Mouse (Mus musculus) midbrain, embryonic 14.5 days (tissue): ENCODE results near the gene Pitpnc1. TPM values are rescaled to one million over a fixed set of nuclear protein-coding genes. Genes with fewer than 3 reads are reported as not detected.

Experiments
- ATAC-seq: fragments of 200-750 bp; cut with Nextera tagmentation; 2 replicates; pipeline ENCODE4 v1.8.0; 2017; ENCODE audit warnings: moderate number of reproducible peaks, moderate library complexity; ENCODE audit not compliant: low FRiP score, low TSS enrichment
- DNase-seq: peaks from one replicate; pipeline ENCODE4 v3.0.0-alpha.2; 2015
- H3K27ac ChIP-seq: fragments of 300-500 bp; sonication (generic); replicated peaks from 2 replicates; pipeline ENCODE4 v1.5.1; 2014; ENCODE audit warnings: mild to moderate bottlenecking, low read depth, low read length, moderate library complexity
- H3K27me3 ChIP-seq: fragments of 300-500 bp; sonication (generic); 2 replicates; pipeline ENCODE4 v1.6.1; 2014; ENCODE audit warnings: low read length, control low read depth, mixed read lengths; ENCODE audit not compliant: control insufficient read depth, insufficient read depth
- H3K36me3 ChIP-seq: fragments of 300-500 bp; sonication (generic); 2 replicates; pipeline ENCODE4 v1.6.1; 2014; ENCODE audit warnings: low read length, control low read depth; ENCODE audit not compliant: control insufficient read depth, insufficient read depth
- H3K4me1 ChIP-seq: fragments of 300-500 bp; sonication (generic); 2 replicates; pipeline ENCODE4 v1.6.1; 2014; ENCODE audit warnings: mild to moderate bottlenecking, antibody characterized with exemption, low read length, control low read depth; ENCODE audit not compliant: control insufficient read depth, insufficient read depth
- H3K4me2 ChIP-seq: fragments of 300-500 bp; sonication (generic); 2 replicates; pipeline ENCODE4 v1.6.1; 2014; ENCODE audit warnings: mild to moderate bottlenecking, low read length, moderate library complexity
- H3K4me3 ChIP-seq: fragments of 300-500 bp; sonication (generic); replicated peaks from 2 replicates; pipeline ENCODE4 v1.5.1; 2014; ENCODE audit warnings: low read depth, low read length
- H3K9ac ChIP-seq: fragments of 300-500 bp; sonication (generic); replicated peaks from 2 replicates; pipeline ENCODE4 v1.6.1; 2014; ENCODE audit warnings: mild to moderate bottlenecking, low read length, moderate library complexity
- H3K9me3 ChIP-seq: fragments of 300-500 bp; sonication (generic); 2 replicates; pipeline ENCODE4 v1.6.1; 2016; ENCODE audit warnings: low read length, control low read depth, mixed read lengths; ENCODE audit not compliant: control insufficient read depth
- WGBS: fragments of 180-500 bp; shearing (Covaris S2); extraction: QIAGEN DNeasy Blood & Tissue Kit; methylation state at CpG from one replicate; pipeline ENCODE4 v1.1.7; 2014; 5-methylcytosine and 5-hydroxymethylcytosine counted together
- polyA plus RNA-seq: library from polyadenylated mRNA; unstranded; fragments of >200 nt; fragmentation: Nextera tagmentation; extraction: Ambion mirVana; gene quantifications from 2 replicates; pipeline ENCODE4 v1.2.1, GENCODE M21; 2014

The Pitpnc1 gene
- polyA plus RNA-seq, 1 experiment from 2014 or later = 42.1 TPM

- Histone ChIP-seq H3K4me2 (no peak overlapping the region), H3K27me3 (no peaks in the 10 kb centered on the region), H3K9me3 (no peaks in the 10 kb centered on the region), H3K9ac (no peak overlapping the region), H3K4me3 (no peak overlapping the region), H3K36me3 (no peaks in the 10 kb centered on the region), H3K4me1 (no peaks in the 10 kb centered on the region), H3K27ac (no peak overlapping the region)
- WGBS = 32% methylated on average over 6 of the region's 6 CpGs
- ATAC-seq (no peak), DNase-seq (no peak)
Observed at GRCm38 (mm10) chr11:107243126-107243525, 227.4 kb downstream of the Pitpnc1 start.

- ATAC-seq = no peak
Observed at GRCm38 (mm10) chr11:107241678-107242077, 228.8 kb downstream of the Pitpnc1 start.

GRCm38 (mm10) chr11:107238506-107238905 is 232.0 kb downstream of the Pitpnc1 start:
- H3K27me3 ChIP-seq = no peaks in the 10 kb centered on the region
- no peak for DNase-seq
- 0 out of 2 replicates have a peak, but pooled peaks cover 4% of the 10 kb centered on the region for H3K36me3 ChIP-seq
- 96% methylated on average over 6 of the region's 6 CpGs for WGBS
- H3K4me2 ChIP-seq = no peak overlapping the region
- ATAC-seq = no peak
- H3K4me3 ChIP-seq = no peak overlapping the region
- no peak overlapping the region for H3K27ac ChIP-seq
- H3K9ac ChIP-seq = no peak overlapping the region
- H3K9me3 ChIP-seq = no peaks in the 10 kb centered on the region
- no peaks in the 10 kb centered on the region for H3K4me1 ChIP-seq

More at GRCm38 (mm10) chr11:107241678-107242077, 228.8 kb downstream of the Pitpnc1 start:
- H3K4me2 ChIP-seq = no peak overlapping the region
- no peaks in the 10 kb centered on the region for H3K27me3 ChIP-seq
- DNase-seq = no peak
- H3K9ac ChIP-seq = no peak overlapping the region
- H3K4me3 ChIP-seq = no peak overlapping the region
- H3K4me1 ChIP-seq = no peaks in the 10 kb centered on the region
- H3K27ac ChIP-seq = no peak overlapping the region
- no peaks in the 10 kb centered on the region for H3K36me3 ChIP-seq
- H3K9me3 ChIP-seq = no peaks in the 10 kb centered on the region
- WGBS = 89% methylated on average over 7 of the region's 7 CpGs

- Histone ChIP-seq H3K9ac (no peak overlapping the region), H3K9me3 (no peaks in the 10 kb centered on the region), H3K4me1 (no peaks in the 10 kb centered on the region), H3K4me3 (no peak overlapping the region), H3K4me2 (no peak overlapping the region), H3K27ac (no peak overlapping the region), H3K27me3 (no peaks in the 10 kb centered on the region), H3K36me3 (0 out of 2 replicates have a peak, but pooled peaks cover 7% of the 10 kb centered on the region)
- ATAC-seq = no peak
- no peak for DNase-seq
- WGBS = 97% methylated on average over 4 of the region's 4 CpGs
Observed at GRCm38 (mm10) chr11:107237532-107237931, 233.0 kb downstream of the Pitpnc1 start.

GRCm38 (mm10) chr11:107233252-107233890 is 237.1 kb downstream of the Pitpnc1 start:
- no peak for ATAC-seq
- Histone ChIP-seq H3K9ac (no peak overlapping the region), H3K36me3 (peaks cover 13% of the 10 kb centered on the region; the same call in 1 of the 2 replicates), H3K4me2 (no peak overlapping the region), H3K4me3 (no peak overlapping the region), H3K9me3 (no peaks in the 10 kb centered on the region; the same call in 1 of the 2 replicates), H3K27me3 (no peaks in the 10 kb centered on the region), H3K4me1 (no peaks in the 10 kb centered on the region), H3K27ac (no peak overlapping the region)
- DNase-seq = no peak
- 89% methylated on average over 5 of the region's 5 CpGs for WGBS

GRCm38 (mm10) chr11:107230128-107230527 is 240.4 kb downstream of the Pitpnc1 start:
- H3K36me3 ChIP-seq = peaks cover 18% of the 10 kb centered on the region; the same call in 1 of the 2 replicates

GRCm38 (mm10) chr11:107226431-107226830 is 244.1 kb downstream of the Pitpnc1 start:
- DNase-seq (no peak), ATAC-seq (no peak)
- no peak overlapping the region for H3K27ac ChIP-seq
- no peak overlapping the region for H3K9ac ChIP-seq
- no peaks in the 10 kb centered on the region; the same call in 1 of the 2 replicates for H3K9me3 ChIP-seq
- no peak overlapping the region for H3K4me3 ChIP-seq
- 100% methylated on average over 1 of the region's 1 CpGs for WGBS
- H3K4me1 ChIP-seq = peaks cover 10% of the 10 kb centered on the region; the same call in 1 of the 2 replicates
- H3K36me3 ChIP-seq = peaks cover 7% of the 10 kb centered on the region; the same call in 1 of the 2 replicates
- no peak overlapping the region for H3K4me2 ChIP-seq
- no peaks in the 10 kb centered on the region for H3K27me3 ChIP-seq

More at GRCm38 (mm10) chr11:107230128-107230527, 240.4 kb downstream of the Pitpnc1 start:
- Histone ChIP-seq H3K27me3 (no peaks in the 10 kb centered on the region), H3K9me3 (no peaks in the 10 kb centered on the region; the same call in 1 of the 2 replicates), H3K27ac (no peak overlapping the region), H3K4me1 (no peaks in the 10 kb centered on the region), H3K4me2 (no peak overlapping the region), H3K4me3 (no peak overlapping the region), H3K9ac (no peak overlapping the region)
- ATAC-seq (no peak), DNase-seq (no peak)
- 78% methylated on average over 10 of the region's 10 CpGs for WGBS

GRCm38 (mm10) chr11:107226013-107226412 is 244.5 kb downstream of the Pitpnc1 start:
- 96% methylated on average over 10 of the region's 10 CpGs for WGBS
- Histone ChIP-seq H3K9me3 (no peaks in the 10 kb centered on the region; the same call in 1 of the 2 replicates), H3K4me1 (peaks cover 10% of the 10 kb centered on the region; the same call in 1 of the 2 replicates), H3K27ac (no peak overlapping the region), H3K4me2 (no peak overlapping the region), H3K4me3 (no peak overlapping the region), H3K9ac (no peak overlapping the region), H3K36me3 (peaks cover 7% of the 10 kb centered on the region; the same call in 1 of the 2 replicates), H3K27me3 (no peaks in the 10 kb centered on the region)
- DNase-seq (no peak), ATAC-seq (no peak)

GRCm38 (mm10) chr11:107225301-107225700 is 245.2 kb downstream of the Pitpnc1 start:
- 91% methylated on average over 5 of the region's 5 CpGs for WGBS
- Histone ChIP-seq H3K9ac (no peak overlapping the region), H3K36me3 (peaks cover 7% of the 10 kb centered on the region; the same call in 1 of the 2 replicates), H3K27me3 (no peaks in the 10 kb centered on the region), H3K27ac (no peak overlapping the region), H3K9me3 (no peaks in the 10 kb centered on the region; the same call in 1 of the 2 replicates), H3K4me3 (no peak overlapping the region), H3K4me1 (peaks cover 10% of the 10 kb centered on the region; the same call in 1 of the 2 replicates), H3K4me2 (no peak overlapping the region)
- DNase-seq = no peak
- no peak for ATAC-seq
